Mouse (Mus musculus) frontal cortex, postnatal 10 days (tissue): ENCODE measurements around the gene Il1rap.

Source experiments
- DNase-seq, 2 experiments: peaks; one replicate each; pipeline ENCODE4 v3.0.0; 2022; ENCODE audit warnings: low spot score in 2 of 2, mixed read lengths in 1 of 2

Il1rap gene

DNA sequence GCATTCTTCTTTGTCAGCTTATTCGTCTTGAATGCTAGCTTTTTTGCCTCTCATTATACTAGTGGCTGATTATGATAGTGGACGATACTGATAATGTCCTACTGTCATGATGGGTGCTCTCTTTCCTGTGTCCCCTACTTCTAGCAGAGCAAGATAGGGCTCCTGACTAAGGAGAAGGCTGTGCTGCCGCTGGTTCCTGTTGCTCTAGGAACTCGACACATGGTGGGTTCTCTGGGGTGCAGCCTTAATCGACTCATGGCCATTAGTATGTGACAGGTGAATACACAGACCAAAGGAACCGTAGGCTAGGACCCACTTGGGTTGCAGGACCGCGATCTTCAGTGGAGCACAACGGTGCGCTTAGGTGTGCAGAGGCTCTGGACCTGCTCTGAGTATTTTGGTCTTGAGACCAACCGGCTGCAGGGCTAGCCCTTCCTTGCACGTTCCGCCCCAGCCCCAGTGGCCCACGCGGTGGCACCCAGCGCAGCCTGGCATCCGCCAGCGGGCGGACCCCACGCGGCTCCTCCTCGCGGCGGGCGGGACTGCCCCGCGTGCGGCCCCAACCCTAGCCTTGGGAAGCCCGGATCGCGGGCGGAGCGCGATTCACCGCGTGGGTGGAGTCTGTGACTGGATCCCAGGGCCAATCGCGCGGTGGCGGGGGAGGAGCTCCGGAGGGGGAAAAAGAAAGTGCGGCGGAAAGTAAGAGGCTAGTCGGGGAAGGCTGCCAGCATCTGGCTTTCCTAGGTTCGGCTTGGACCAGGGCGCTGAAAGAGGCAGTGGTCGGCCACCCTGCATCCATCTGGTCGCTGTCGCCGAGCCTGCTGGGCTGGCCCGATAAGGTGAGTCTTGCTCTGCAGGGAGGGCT, at the start of gene Il1rap:
Gene Il1rap, plus strand, starts transcription at position 657 of the 865 bp plus-strand sequence.
- DNase-seq = peak; percentile 88 to 92

- no peak for DNase-seq
Observed at GRCm38 (mm10) chr16:26532287-26532686, 49.2 kb upstream of the Il1rap start.

- DNase-seq = no peak
Observed at GRCm38 (mm10) chr16:26546170-26546878, 35.2 kb upstream of the Il1rap start.

DNA sequence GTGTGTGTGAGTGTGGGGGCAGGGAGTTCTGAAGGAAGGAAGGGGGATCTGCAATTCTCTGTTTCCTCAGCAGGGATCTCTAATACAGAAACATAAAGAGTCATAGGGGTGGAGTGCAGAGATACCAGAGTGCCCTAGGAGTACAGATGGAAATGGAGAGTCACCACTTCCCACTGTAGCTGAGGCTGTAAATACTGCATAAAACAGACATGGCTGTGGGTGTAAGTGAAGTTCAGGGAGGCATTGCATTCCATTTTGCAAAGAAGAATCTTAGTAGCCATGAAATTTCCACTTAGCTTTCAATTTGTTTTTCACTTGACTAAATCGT, 34.7 kb upstream of the Il1rap start:
- DNase-seq = no peak

- DNase-seq = peak in 1 of 2 experiments; percentile 7
Observed at GRCm38 (mm10) chr16:26549221-26549620, 32.3 kb upstream of the Il1rap start.

DNA sequence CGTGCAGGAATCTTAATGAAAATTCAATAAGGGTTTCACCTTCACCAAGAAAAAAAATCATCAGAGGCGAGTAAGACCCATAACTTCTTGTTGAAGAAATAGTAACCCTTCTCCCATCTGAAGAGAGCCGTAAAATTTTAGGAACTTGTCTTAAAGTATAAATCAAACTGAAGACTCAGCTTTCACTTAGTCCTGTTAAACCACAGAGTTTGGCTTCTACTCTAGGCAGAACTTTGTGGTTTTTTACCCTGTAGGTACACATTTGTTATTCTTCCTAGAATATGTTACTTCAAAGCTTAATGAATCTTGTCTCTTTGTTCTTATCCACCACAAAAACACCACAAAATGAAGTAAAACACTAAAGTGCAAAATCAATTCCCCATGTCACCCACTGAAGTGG, 29.3 kb upstream of the Il1rap start:
- no peak for DNase-seq

DNA sequence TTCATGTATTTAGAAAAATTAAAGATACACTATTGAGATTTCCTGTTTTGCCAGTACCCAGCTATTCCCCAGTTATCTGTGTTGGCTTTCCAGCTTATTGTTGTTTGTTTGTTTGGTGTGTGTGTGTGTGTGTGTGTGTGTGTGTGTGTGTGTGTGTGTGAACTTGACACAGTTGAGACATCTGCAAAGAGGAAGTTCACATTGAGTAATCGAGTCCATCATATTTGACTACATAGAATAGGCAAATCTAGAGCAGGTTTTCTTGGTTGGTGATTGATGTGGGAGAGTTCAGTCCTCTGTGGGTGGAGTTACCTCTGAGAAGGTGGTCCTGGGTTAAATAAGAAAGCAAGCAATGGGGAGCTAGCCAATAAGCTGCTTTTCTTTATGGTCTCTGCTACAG, 22.7 kb upstream of the Il1rap start:
- DNase-seq = no peak

GRCm38 (mm10) chr16:26561743-26562142, 19.8 kb upstream of the Il1rap start:
- DNase-seq = no peak

DNA sequence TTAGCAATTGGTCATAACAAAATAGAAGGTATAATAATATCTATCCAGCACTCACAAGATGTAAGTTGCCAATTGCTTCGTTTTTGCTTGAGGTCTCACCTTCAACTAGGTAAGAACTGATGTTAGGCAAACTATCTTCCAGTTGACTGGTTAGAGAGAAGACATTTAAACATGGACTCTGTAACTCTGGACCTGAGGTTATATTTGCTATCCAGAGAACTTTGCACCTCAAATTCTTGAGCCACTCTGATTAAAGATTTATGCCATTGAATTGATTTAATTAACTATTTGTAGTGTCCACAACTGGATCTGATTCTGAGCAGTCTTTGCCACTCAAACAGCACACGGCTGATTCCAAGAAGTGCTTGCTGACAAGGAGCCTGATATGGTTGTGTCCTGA, 18.7 kb upstream of the Il1rap start:
- DNase-seq = no peak

DNA sequence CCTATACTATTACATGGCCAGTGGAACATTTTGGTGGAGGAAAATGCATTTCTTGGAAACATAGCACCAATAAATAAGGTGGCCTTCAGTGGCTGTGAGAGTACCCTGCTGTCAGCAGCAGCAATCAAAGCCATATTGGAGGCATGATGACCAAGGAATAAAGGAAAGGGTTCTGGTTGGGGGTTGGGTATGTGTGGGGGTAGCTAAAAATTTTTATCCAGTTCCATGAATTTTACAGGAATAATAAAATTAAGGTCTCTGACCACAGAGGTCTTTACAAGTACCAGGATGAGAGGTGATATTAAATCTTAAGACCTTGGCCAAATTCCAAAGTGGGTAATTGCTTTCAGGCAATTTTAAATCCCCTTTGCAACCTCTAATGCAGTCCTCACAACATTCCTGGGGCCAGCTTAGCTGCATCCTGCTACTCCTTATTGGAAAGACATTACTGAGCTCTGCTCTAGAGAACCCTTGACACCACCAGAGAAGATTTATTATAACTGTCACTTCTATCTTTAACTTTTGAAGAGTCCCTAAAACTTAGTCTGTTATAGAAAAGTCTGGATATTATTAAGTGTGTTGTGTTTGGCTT, 12.0 kb upstream of the Il1rap start:
- DNase-seq = no peak

DNA sequence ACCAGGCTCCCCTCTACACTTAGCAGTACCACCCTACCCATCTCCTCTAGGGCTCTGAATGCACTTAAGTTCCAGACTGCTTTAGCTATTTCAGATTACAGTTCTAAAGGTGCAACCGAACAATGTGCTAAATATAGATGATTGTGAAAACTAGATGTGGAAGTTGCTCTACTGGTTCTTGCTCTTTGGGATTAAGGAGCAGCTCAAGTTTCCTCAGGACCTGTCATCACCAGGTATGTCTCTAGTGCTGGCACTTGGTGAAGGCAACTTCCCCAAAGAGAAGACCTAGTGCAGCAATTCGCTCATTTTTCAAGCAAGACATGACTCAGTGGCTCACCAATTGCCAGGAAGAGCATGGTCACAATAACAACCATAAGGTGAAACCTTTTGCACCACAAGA, 9.7 kb upstream of the Il1rap start:
- no peak for DNase-seq

DNA sequence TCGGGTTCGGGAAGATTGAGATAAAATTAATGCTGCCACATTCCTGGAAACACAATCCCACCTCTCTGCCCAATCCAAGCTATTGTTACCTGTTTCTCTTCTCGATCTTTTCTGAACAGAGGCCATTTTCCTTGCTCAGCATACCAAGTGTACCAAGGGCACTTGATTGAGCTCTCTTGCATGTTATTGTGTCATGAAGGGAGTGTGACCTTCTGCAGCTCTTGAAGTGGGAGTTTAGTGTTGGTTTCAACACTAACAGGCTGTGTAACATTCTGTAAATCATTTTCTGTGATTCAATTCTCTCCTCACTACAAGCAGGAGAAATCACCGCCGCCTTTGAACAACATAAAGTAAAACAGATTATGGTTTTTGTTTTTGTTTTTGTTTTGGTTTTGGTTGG, 7.3 kb upstream of the Il1rap start:
- DNase-seq = no peak

DNA sequence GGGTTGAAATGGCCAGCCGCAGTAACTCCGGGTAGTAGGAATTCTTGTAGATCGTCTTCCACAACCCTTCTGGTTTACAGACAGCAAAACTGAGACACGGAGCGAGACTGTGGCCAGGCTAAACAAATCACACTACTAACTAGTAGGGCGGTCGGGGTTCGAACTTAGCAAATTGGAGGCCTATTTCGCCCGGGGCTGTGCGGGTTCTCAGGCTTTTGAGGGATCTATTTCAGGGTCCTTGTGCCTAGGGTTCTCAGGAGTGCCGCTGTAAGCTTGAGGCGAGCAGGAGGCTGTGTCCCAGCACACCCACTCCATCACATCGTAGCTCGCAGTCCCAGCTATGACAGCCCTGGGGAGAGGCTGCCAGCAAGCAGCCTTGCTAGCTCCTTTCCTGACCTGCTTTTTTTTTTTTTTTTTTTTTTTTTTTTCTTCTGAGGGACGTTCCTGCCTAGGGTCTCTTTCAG, 441 bp downstream of the Il1rap start:
- peak in 1 of 2 experiments; percentile 11 for DNase-seq

DNA sequence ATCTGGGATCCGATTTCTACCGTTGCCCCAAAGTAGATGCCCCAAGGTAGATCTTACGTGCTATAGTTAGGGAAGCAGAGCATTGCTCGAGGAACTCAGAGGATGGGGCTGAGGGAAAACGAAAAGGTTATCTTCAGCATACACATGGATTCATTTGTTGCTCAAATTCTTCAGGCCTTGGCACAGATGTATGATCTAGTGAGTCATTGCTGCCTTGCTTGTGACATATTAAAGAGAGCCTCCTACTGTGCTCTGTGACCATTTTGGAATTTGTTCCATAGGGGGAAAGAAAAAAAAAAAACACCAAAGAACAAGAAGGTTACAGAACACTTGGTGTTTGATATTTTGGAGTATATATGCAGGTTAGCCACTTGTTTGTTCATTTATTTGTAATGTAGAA, 4.3 kb downstream of the Il1rap start:
- no peak for DNase-seq

- no peak for DNase-seq
Observed at GRCm38 (mm10) chr16:26590897-26591570, 9.5 kb downstream of the Il1rap start.

DNA sequence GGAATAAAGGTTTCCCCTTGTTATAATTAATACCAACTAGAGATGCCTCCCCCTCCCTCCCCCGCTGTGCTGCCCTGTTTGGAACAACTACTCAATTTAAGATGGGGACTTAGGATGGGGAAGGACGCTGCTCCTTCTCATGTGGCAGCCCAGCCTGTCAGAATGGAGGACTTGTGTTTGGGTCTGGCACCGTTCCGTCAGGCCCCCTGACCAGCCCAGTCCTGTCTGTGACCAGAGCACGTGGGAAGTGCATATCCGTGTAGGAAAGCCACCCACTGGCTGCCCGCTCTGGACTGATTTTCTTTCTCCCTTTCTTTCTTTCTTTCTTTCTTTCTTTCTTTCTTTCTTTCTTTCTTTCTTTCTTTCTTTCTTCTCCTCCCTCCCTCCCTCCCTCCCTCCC, 14.9 kb downstream of the Il1rap start:
- DNase-seq = no peak

GRCm38 (mm10) chr16:26597307-26597706, 15.8 kb downstream of the Il1rap start:
- DNase-seq = no peak

- DNase-seq = no peak
Observed at GRCm38 (mm10) chr16:26598591-26598990, 17.1 kb downstream of the Il1rap start.

- no peak for DNase-seq
Observed at GRCm38 (mm10) chr16:26601482-26601881, 20.0 kb downstream of the Il1rap start.

DNA sequence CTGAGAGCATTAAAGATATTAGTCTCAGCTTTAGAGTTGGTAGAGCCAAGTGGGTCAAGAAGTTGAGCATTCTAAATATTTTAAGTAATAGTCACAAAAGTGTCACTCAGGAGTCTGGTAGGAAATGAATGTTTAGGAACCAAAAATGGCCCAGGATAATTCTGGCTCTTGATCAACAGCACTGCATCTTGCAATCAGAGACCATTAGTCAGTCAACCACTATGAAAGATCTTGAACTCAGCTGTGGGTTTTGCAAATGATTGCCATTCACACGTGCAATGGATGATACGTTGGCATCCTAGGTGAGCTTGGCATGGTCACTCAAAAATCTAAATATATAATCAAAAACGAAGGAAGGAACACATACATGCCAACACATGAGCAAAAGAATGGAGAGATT, 23.1 kb downstream of the Il1rap start:
- DNase-seq = no peak

DNA sequence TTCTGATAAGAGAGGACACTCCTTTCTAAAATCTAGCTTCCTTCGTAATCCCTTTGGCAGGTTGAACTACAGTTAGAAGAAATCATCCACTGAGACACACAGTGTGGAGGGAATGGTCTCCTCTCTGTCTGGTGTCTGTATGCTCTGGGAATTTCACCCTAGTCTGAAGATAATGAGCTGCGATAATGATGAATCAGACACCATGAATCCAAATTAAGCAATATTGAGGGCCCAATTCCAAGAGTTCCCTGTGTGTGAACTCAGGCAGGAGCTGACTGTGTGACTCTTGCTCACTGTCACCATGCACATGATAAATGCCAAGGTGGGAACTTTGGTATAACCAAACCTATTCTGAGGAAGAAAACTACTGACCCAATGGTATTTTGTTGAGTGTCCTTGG, 26.5 kb downstream of the Il1rap start:
- DNase-seq = no peak

GRCm38 (mm10) chr16:26610508-26610907, 29.0 kb downstream of the Il1rap start:
- no peak for DNase-seq
